Mouse (Mus musculus) MEL (cell line): ENCODE data around the gene Lypd5. TPM values are rescaled to one million over a fixed set of nuclear protein-coding genes. Genes with fewer than 3 reads are reported as not detected.

Experiments
- DNase-seq: peaks from one replicate; pipeline ENCODE4 v3.0.0; 2011; ENCODE audit warnings: low read depth, low spot score
- H3K27ac ChIP-seq: 2 replicates; pipeline ENCODE4 v1.5.1; 2012; ENCODE audit warnings: low read depth, mild to moderate bottlenecking, control low read depth, low read length, moderate library complexity; ENCODE audit not compliant: control insufficient read depth
- H3K27me3 ChIP-seq, 2 experiments: fragments of 150-350 bp in 1 of 2; sonication (generic) in 1 of 2; 2 replicates each; pipeline ENCODE4 v1.6.1; 2012; ENCODE audit warnings: low read length in 2 of 2, mild to moderate bottlenecking in 2 of 2, improper control_type of control experiment in 1 of 2, moderate library complexity in 1 of 2; ENCODE audit not compliant: insufficient read depth in 2 of 2, control insufficient read depth in 1 of 2
- H3K36me3 ChIP-seq, 2 experiments: 2 replicates each; pipeline ENCODE4 v1.6.1; 2012 to 2014; ENCODE audit warnings: low read length in 2 of 2, improper control_type of control experiment in 1 of 2, inconsistent platforms in 1 of 2, mild to moderate bottlenecking in 1 of 2; ENCODE audit not compliant: insufficient read depth in 2 of 2, control insufficient read depth in 1 of 2
- H3K4me1 ChIP-seq, 2 experiments: fragments of 150-350 bp in 1 of 2; sonication (generic) in 1 of 2; 2 replicates each; pipeline ENCODE4 v1.6.1; 2012; ENCODE audit warnings: low read length in 2 of 2, improper control_type of control experiment in 1 of 2, mild to moderate bottlenecking in 1 of 2; ENCODE audit not compliant: insufficient read depth in 2 of 2, control insufficient read depth in 1 of 2
- H3K4me3 ChIP-seq, 2 experiments: fragments of 150-350 bp in 1 of 2; sonication (generic) in 1 of 2; 2 replicates each; pipeline ENCODE4 v1.5.1; 2012; ENCODE audit warnings: low read depth in 2 of 2, low read length in 2 of 2, mild to moderate bottlenecking in 2 of 2, moderate library complexity in 2 of 2, control low read depth in 1 of 2, improper control_type of control experiment in 1 of 2; ENCODE audit not compliant: control insufficient read depth in 1 of 2, insufficient read depth in 1 of 2
- H3K79me2 ChIP-seq: 2 replicates; pipeline ENCODE4 v1.6.1; 2012; ENCODE audit warnings: mild to moderate bottlenecking, low read length, moderate library complexity; ENCODE audit not compliant: control insufficient read depth, poor library complexity, insufficient read depth
- H3K9ac ChIP-seq: 2 replicates; pipeline ENCODE4 v1.6.1; 2012; ENCODE audit warnings: low read depth, mild to moderate bottlenecking, control low read depth, low read length, moderate library complexity; ENCODE audit not compliant: control insufficient read depth, poor library complexity, severe bottlenecking
- H3K9me3 ChIP-seq: fragments of 150-350 bp; sonication (generic); replicated peaks from 2 replicates; pipeline ENCODE4 v1.6.1; 2012; ENCODE audit warnings: mild to moderate bottlenecking, low read length, improper control_type of control experiment, moderate library complexity; ENCODE audit not compliant: insufficient read depth
- BHLHE40 ChIP-seq: IDR thresholded peaks from 2 replicates; pipeline ENCODE4 v1.6.1; 2012; ENCODE audit warnings: low read depth, mild to moderate bottlenecking, inconsistent platforms, low read length, improper control_type of control experiment, borderline replicate concordance
- CHD1 ChIP-seq: IDR thresholded peaks from 2 replicates; pipeline ENCODE4 v1.6.1; 2012; ENCODE audit warnings: low read depth, mild to moderate bottlenecking, inconsistent platforms, low read length, improper control_type of control experiment
- CHD2 ChIP-seq: IDR thresholded peaks from 2 replicates; pipeline ENCODE4 v1.6.1; 2011; ENCODE audit warnings: low read length, improper control_type of control experiment
- CTCF ChIP-seq, 3 experiments: IDR thresholded peaks in 2 of 3; conservative IDR thresholded peaks in 1 of 3; 2 replicates each; pipeline ENCODE4 v1.5.1; 2011 to 2012; ENCODE audit warnings: low read length in 3 of 3, low read depth in 2 of 3, mild to moderate bottlenecking in 2 of 3, improper control_type of control experiment in 1 of 3, inconsistent platforms in 1 of 3, mixed read lengths in 1 of 3, moderate library complexity in 1 of 3; ENCODE audit not compliant: control insufficient read depth in 1 of 3, insufficient read depth in 1 of 3, poor library complexity in 1 of 3, severe bottlenecking in 1 of 3
- EP300 ChIP-seq, 2 experiments: IDR thresholded peaks; 2 replicates each; pipeline ENCODE4 v1.6.1; 2011; ENCODE audit warnings: improper control_type of control experiment in 2 of 2, low read length in 2 of 2, low read depth in 1 of 2, mild to moderate bottlenecking in 1 of 2
- ETS1 ChIP-seq: IDR thresholded peaks from 2 replicates; pipeline ENCODE4 v1.6.1; 2012; ENCODE audit warnings: low read depth, mild to moderate bottlenecking, inconsistent platforms, low read length, improper control_type of control experiment, moderate library complexity
- GATA1 ChIP-seq: IDR thresholded peaks from 2 replicates; pipeline ENCODE4 v1.6.1; 2011; ENCODE audit warnings: low read depth, low read length, improper control_type of control experiment
- JUND ChIP-seq: IDR thresholded peaks from 2 replicates; pipeline ENCODE4 v1.6.1; 2011; ENCODE audit warnings: low read depth, mild to moderate bottlenecking, improper control_type of control experiment, low read length
- KAT2A ChIP-seq: conservative IDR thresholded peaks from 2 replicates; pipeline ENCODE4 v1.6.1; 2012; ENCODE audit warnings: low read depth, low read length, improper control_type of control experiment, inconsistent platforms
- NRF1 ChIP-seq: IDR thresholded peaks from 2 replicates; pipeline ENCODE4 v1.6.1; 2014; ENCODE audit warnings: low read depth, mild to moderate bottlenecking, inconsistent platforms, low read length, improper control_type of control experiment, moderate library complexity; ENCODE audit not compliant: poor library complexity, insufficient read depth, severe bottlenecking
- POLR2AphosphoS2 ChIP-seq: IDR thresholded peaks from 2 replicates; pipeline ENCODE4 v1.6.1; 2011; ENCODE audit warnings: low read length, improper control_type of control experiment
- SMC3 ChIP-seq: IDR thresholded peaks from 2 replicates; pipeline ENCODE4 v1.6.1; 2011; ENCODE audit warnings: low read depth, low read length, improper control_type of control experiment
- TAL1 ChIP-seq: IDR thresholded peaks from 2 replicates; pipeline ENCODE4 v1.6.1; 2012; ENCODE audit warnings: mild to moderate bottlenecking, inconsistent platforms, low read length, moderate library complexity, mixed read lengths
- UBTF ChIP-seq: IDR thresholded peaks from 2 replicates; pipeline ENCODE4 v1.6.1; 2012; ENCODE audit warnings: low read depth, mild to moderate bottlenecking, inconsistent platforms, low read length, improper control_type of control experiment, moderate library complexity, borderline replicate concordance; ENCODE audit not compliant: insufficient read depth
- USF2 ChIP-seq, 2 experiments: IDR thresholded peaks; 2 replicates each; pipeline ENCODE4 v1.6.1; 2011 to 2012; ENCODE audit warnings: improper control_type of control experiment in 2 of 2, low read length in 2 of 2, borderline replicate concordance in 1 of 2, inconsistent platforms in 1 of 2, low read depth in 1 of 2, mild to moderate bottlenecking in 1 of 2; ENCODE audit not compliant: insufficient read depth in 1 of 2
- ZNF384 ChIP-seq: IDR thresholded peaks from 2 replicates; pipeline ENCODE4 v1.6.1; 2012; ENCODE audit warnings: low read depth, mild to moderate bottlenecking, inconsistent platforms, low read length, improper control_type of control experiment
- polyA plus RNA-seq, 2 experiments: library from polyadenylated mRNA; stranded (reverse) in 1 of 2; unstranded in 1 of 2; fragments of >175 nt in 1 of 2; fragments of >200 nt in 1 of 2; gene quantifications; 2 replicates each; pipeline versions ENCODE4 v1.2.1 to v1.2.4; 2012; ENCODE audit warnings: low replicate concordance in 2 of 2, low read depth in 1 of 2; ENCODE audit not compliant: insufficient read length in 2 of 2, insufficient read depth in 1 of 2, missing spikeins in 1 of 2
- total RNA-seq: library from RNA; depleted of rRNA; stranded (reverse); fragments of 300-350 nt; gene quantifications from 2 replicates; pipeline ENCODE4 v1.2.3, GENCODE M21; 2012

Gene Lypd5
- total and polyA plus RNA-seq, 3 experiments, result not detected

DNA sequence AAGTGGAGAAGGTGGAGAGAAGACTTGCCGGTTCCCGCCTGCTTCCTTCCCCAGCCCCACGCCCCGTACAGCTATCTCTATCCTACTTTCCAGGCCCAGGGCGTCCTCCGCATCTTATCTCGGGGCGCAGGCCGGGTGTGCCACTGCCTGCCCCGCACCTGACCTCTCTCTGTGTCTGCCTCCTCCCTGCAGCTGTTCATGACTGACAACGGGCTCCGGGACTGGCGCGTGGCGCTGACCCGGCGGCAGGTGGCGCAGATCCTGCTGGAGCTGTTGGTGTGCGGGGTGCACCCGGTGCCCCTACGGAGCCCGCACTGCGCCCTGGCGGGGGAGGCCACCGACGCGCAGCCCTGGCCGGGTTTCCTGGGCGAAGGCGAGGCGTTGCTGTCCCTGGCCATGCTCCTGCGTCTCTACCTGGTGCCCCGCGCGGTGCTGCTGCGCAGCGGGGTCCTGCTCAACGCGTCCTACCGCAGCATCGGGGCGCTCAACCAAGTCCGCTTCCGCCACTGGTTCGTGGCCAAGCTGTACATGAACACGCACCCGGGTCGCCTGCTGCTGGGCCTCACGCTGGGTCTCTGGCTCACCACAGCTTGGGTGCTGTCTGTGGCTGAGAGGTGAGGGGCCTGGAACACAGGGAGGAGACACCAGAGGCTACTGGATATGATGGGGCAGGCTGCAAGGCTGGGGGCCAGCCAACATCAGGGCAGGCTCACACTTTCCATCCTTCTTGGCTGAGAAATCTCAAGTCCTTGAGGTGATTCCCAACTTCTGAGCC, 28.3 kb downstream of the Lypd5 start (continued):
- TF ChIP-seq GATA1 (peak; percentile 90), USF2 (IDR thresholded peaks at IDR 0.05; ENCODE audit: borderline replicate concordance in 1 of 2, insufficient read depth in 1 of 2, low read depth in 1 of 2, low read length in 2 of 2) (no peak), ZNF384 (no peak)

DNA sequence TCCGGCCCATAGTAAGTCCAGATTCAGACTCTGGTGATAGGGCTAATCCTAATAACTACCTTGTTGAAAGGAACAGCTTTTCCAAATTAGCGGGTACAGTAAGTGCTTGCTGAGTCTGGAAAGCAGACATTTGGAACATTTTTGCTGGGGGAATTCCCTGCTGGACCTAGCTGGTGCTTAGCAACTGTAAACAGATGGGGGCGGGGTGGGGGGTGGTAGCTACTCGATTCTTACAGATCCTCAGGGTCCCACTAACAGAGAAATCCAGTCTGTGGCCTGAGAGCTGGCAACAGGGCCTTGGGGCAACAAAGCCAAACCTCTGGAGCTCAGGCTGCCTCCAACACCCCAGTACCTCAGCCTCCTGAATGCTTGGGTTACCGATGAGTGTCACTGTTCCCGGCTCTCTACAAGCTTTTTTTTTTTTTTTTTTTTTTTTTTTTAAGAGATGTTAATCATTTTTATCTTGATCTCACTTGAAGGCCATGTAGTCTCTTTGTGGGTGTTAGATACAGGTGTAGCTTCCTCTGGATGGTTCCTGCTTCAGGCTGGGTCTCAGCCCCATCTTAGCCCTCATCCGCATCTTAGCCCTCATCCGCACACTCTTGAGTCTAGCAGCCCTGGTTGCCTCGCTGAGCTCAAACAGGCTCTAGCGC, 29.2 kb downstream of the Lypd5 start:
- no peak for DNase-seq
- peak overlapping the region; percentile 68 for H3K27ac ChIP-seq
- TF ChIP-seq ZNF384, result peak; percentile 63
- TF ChIP-seq JUND, result no peak
- TF ChIP-seq, all 39 proteins: peak for 1
- peaks cover 22 to 46% of the 10 kb centered on the region in 2 experiments for H3K36me3 ChIP-seq
- H3K9me3 ChIP-seq, result no peaks in the 10 kb centered on the region
- 0 out of 2 replicates have a peak overlapping the region, but pooled peaks have one; percentile 7 for H3K9ac ChIP-seq
- no peaks in the 10 kb centered on the region for H3K27me3 ChIP-seq
- peaks cover 16 to 43% of the 10 kb centered on the region in 2 experiments for H3K4me1 ChIP-seq
- peaks cover 26% of the 10 kb centered on the region for H3K79me2 ChIP-seq
- no peak overlapping the region for H3K4me3 ChIP-seq

DNA sequence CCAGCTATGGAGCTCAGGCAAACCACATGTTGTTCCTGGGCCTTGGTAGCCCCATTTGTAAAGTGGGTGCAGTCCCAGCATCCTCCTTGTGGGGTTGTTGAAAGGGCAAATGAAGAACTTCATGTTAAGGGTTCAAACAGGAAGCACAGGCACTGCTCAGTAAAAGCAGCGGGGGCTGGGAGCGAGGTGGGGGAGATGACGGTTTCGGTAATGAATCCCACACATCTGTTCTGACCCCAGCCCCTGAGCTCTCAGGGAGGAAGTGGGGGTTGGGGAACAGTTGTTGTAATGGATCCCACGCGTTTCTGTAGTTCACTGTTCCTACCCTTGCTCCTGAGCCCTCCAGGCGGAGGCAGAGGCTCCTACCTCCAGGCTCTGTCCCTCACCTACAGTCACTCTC, 30.9 kb downstream of the Lypd5 start:
- H3K79me2 ChIP-seq, result peaks cover 13% of the 10 kb centered on the region
- H3K27me3 ChIP-seq, result no peaks in the 10 kb centered on the region
- no peak overlapping the region; the same call in 1 of the 2 replicates for H3K27ac ChIP-seq
- no peaks in the 10 kb centered on the region for H3K9me3 ChIP-seq
- H3K4me1 ChIP-seq, result peaks cover 11 to 46% of the 10 kb centered on the region in 2 experiments
- peaks cover 22 to 46% of the 10 kb centered on the region in 2 experiments for H3K36me3 ChIP-seq
- no peak for TF ChIP-seq UBTF
- TF ChIP-seq NRF1, result no peak
- no peak for TF ChIP-seq CHD1
- no peak; the same call in 1 of the 2 replicates for TF ChIP-seq ETS1
- TF ChIP-seq TAL1, result no peak
- TF ChIP-seq BHLHE40, result no peak
- no peak for TF ChIP-seq JUND
- no peak for TF ChIP-seq POLR2AphosphoS2
- TF ChIP-seq KAT2A, result no peak
- no peak for TF ChIP-seq CHD2
- TF ChIP-seq ZNF384, result no peak
- no peak for TF ChIP-seq CTCF (IDR thresholded peaks at IDR 0.05 in 2 of 3, conservative IDR thresholded peaks at IDR 0.05 in 1 of 3; ENCODE audit: control insufficient read depth in 1 of 3, insufficient read depth in 1 of 3, low read depth in 2 of 3, low read length in 3 of 3, poor library complexity in 1 of 3, severe bottlenecking in 1 of 3)
- no peak for TF ChIP-seq SMC3
- TF ChIP-seq EP300 (IDR thresholded peaks at IDR 0.05; ENCODE audit: low read depth in 1 of 2, low read length in 2 of 2), result no peak
- H3K9ac ChIP-seq, result no peak overlapping the region
- H3K4me3 ChIP-seq, result no peak overlapping the region
- DNase-seq, result peak; percentile 50
